Comparison of ENCODE assay signal across 25 mouse cellular contexts in genomic region chr10:99829974-99830373, GRCm38 (mm10).
DNase-seq lines count a peak whose midpoint lies in the region; ATAC-seq and TF ChIP-seq lines count a peak whose summit lies in the region.
"Had no signal": no experiment of that assay in that cellular context is flagged by ENCODE, and none has a peak within 500 bp of the region (broad histone marks: within the 10 kb centered on the region; RNA-seq: fewer than 3 reads in every experiment).

No protein-coding gene starts in this region.

- H3K9me3 ChIP-seq in embryonic facial prominence, embryonic 14.5 days (ENCODE audit: control insufficient read depth, low read length): no peaks in the 10 kb centered on the region
- no peaks in the 10 kb centered on the region for H3K9me3 ChIP-seq in embryonic facial prominence, embryonic 10.5 days
- no peaks in the 10 kb centered on the region for H3K9me3 ChIP-seq in hindbrain, embryonic 16.5 days (ENCODE audit: control insufficient read depth, low read length)
- no peaks in the 10 kb centered on the region for H3K9me3 ChIP-seq in hindbrain, embryonic 12.5 days (replicated peaks)
- H3K9me3 ChIP-seq in forebrain, postnatal 0 days (ENCODE audit: low read length): no peaks in the 10 kb centered on the region
- H3K9me3 ChIP-seq: heart, embryonic 12.5 days; limb, embryonic 12.5 days; liver, embryonic 15.5 days had no signal

- 75% methylated on average over 3 of the region's 3 CpGs for WGBS in embryonic facial prominence, embryonic 14.5 days
- 93% methylated on average over 3 of the region's 3 CpGs for WGBS in embryonic facial prominence, embryonic 10.5 days
- WGBS in hindbrain, embryonic 16.5 days: 75% methylated on average over 3 of the region's 3 CpGs
- 84% methylated on average over 3 of the region's 3 CpGs for WGBS in hindbrain, embryonic 12.5 days
- 66% methylated on average over 3 of the region's 3 CpGs for WGBS in forebrain, postnatal 0 days

- no peak overlapping the region for H3K4me3 ChIP-seq in embryonic facial prominence, embryonic 14.5 days (ENCODE audit: low read depth, low read length)
- no peak overlapping the region for H3K4me3 ChIP-seq in embryonic facial prominence, embryonic 10.5 days
- H3K4me3 ChIP-seq in hindbrain, embryonic 16.5 days (ENCODE audit: low read length): no peak overlapping the region
- no peak overlapping the region for H3K4me3 ChIP-seq in hindbrain, embryonic 12.5 days
- H3K4me3 ChIP-seq in forebrain, postnatal 0 days (ENCODE audit: low read depth, low read length): no peak overlapping the region
- H3K4me3 ChIP-seq: gastrocnemius, adult 2 months; heart, adult 2 months; heart, embryonic 12.5 days; left cerebral cortex, adult 2 months; limb, embryonic 12.5 days; liver, embryonic 15.5 days had no signal

- no peaks in the 10 kb centered on the region for H3K4me1 ChIP-seq in embryonic facial prominence, embryonic 14.5 days (ENCODE audit: control insufficient read depth, insufficient read depth, low read length)
- no peaks in the 10 kb centered on the region for H3K4me1 ChIP-seq in embryonic facial prominence, embryonic 10.5 days
- H3K4me1 ChIP-seq in hindbrain, embryonic 16.5 days (ENCODE audit: control insufficient read depth, insufficient read depth, low read depth, low read length): no peaks in the 10 kb centered on the region
- H3K4me1 ChIP-seq in hindbrain, embryonic 12.5 days: no peaks in the 10 kb centered on the region
- H3K4me1 ChIP-seq in forebrain, postnatal 0 days (ENCODE audit: insufficient read depth): no peaks in the 10 kb centered on the region
- H3K4me1 ChIP-seq: limb, embryonic 12.5 days; liver, embryonic 15.5 days had no signal

- H3K36me3 ChIP-seq in embryonic facial prominence, embryonic 14.5 days (ENCODE audit: control insufficient read depth, insufficient read depth, low read length): no peaks in the 10 kb centered on the region
- no peaks in the 10 kb centered on the region for H3K36me3 ChIP-seq in embryonic facial prominence, embryonic 10.5 days (replicated peaks)
- H3K36me3 ChIP-seq in hindbrain, embryonic 16.5 days (ENCODE audit: control insufficient read depth, insufficient read depth, low read length): no peaks in the 10 kb centered on the region
- no peaks in the 10 kb centered on the region for H3K36me3 ChIP-seq in hindbrain, embryonic 12.5 days
- no peaks in the 10 kb centered on the region for H3K36me3 ChIP-seq in forebrain, postnatal 0 days (ENCODE audit: insufficient read depth)
- H3K36me3 ChIP-seq: G1E; heart, embryonic 12.5 days; limb, embryonic 12.5 days; liver, embryonic 15.5 days had no signal

- no peak overlapping the region for H3K4me2 ChIP-seq in embryonic facial prominence, embryonic 14.5 days (ENCODE audit: low read depth, low read length)
- no peak overlapping the region for H3K4me2 ChIP-seq in hindbrain, embryonic 16.5 days (ENCODE audit: low read length)
- no peak overlapping the region for H3K4me2 ChIP-seq in hindbrain, embryonic 12.5 days (replicated peaks)
- H3K4me2 ChIP-seq in forebrain, postnatal 0 days (ENCODE audit: low read depth): no peak overlapping the region
- H3K4me2 ChIP-seq: heart, embryonic 12.5 days; limb, embryonic 12.5 days; liver, embryonic 15.5 days; lung, embryonic 14.5 days had no signal

- DNase-seq in embryonic facial prominence, embryonic 14.5 days (ENCODE audit: low spot score): peak; percentile 19
- no peak for DNase-seq in embryonic facial prominence, embryonic 10.5 days (ENCODE audit: low spot score)
- DNase-seq in NIH3T3 (ENCODE audit: low read depth): peak; percentile 32
- DNase-seq in forebrain, postnatal 0 days: peak; percentile 19
- no peak for DNase-seq in adrenal gland, postnatal 25 days
- no peak for DNase-seq in layer of hippocampus, postnatal 25 days (ENCODE audit: extremely low spot score in 1 of 2, low spot score in 1 of 2)
- DNase-seq: adrenal gland, postnatal 36 days; cerebellum, adult 2 months; cerebellum, postnatal 14 days; gastrocnemius, adult 2 months; heart, adult 2 months; heart, postnatal 4 days; kidney, postnatal 14 days; lung, embryonic 14.5 days; lung, postnatal 14 days; thymus, adult 2 months; thymus, postnatal 36 days had no signal

- no peak overlapping the region for H3K9ac ChIP-seq in embryonic facial prominence, embryonic 14.5 days (ENCODE audit: low read depth, low read length)
- no peak overlapping the region for H3K9ac ChIP-seq in hindbrain, embryonic 16.5 days (ENCODE audit: low read depth, low read length)
- H3K9ac ChIP-seq in hindbrain, embryonic 12.5 days: no peak overlapping the region
- no peak overlapping the region for H3K9ac ChIP-seq in forebrain, postnatal 0 days
- H3K9ac ChIP-seq: heart, embryonic 12.5 days; limb, embryonic 12.5 days; liver, embryonic 15.5 days; lung, embryonic 14.5 days had no signal

- H3K27me3 ChIP-seq in embryonic facial prominence, embryonic 14.5 days (replicated peaks; ENCODE audit: control insufficient read depth, insufficient read depth, low read length): no peaks in the 10 kb centered on the region
- H3K27me3 ChIP-seq in embryonic facial prominence, embryonic 10.5 days (replicated peaks; ENCODE audit: low read depth, poor library complexity, severe bottlenecking): no peaks in the 10 kb centered on the region
- no peaks in the 10 kb centered on the region for H3K27me3 ChIP-seq in hindbrain, embryonic 16.5 days (replicated peaks; ENCODE audit: control insufficient read depth, insufficient read depth, low read length)
- no peaks in the 10 kb centered on the region for H3K27me3 ChIP-seq in hindbrain, embryonic 12.5 days
- no peaks in the 10 kb centered on the region for H3K27me3 ChIP-seq in forebrain, postnatal 0 days (ENCODE audit: insufficient read depth, low read length)
- H3K27me3 ChIP-seq: heart, embryonic 12.5 days; limb, embryonic 12.5 days; liver, embryonic 15.5 days had no signal

- no peak for ATAC-seq in embryonic facial prominence, embryonic 14.5 days (ENCODE audit: low read depth)
- ATAC-seq in hindbrain, embryonic 16.5 days: peak; percentile 70; the same call in 1 of the 2 replicates
- no peak; the same call in 1 of the 2 replicates for ATAC-seq in hindbrain, embryonic 12.5 days (ENCODE audit: low FRiP score)
- no peak for ATAC-seq in forebrain, postnatal 0 days
- ATAC-seq: intestine, postnatal 0 days had no signal

- TF ChIP-seq CTCF in forebrain, postnatal 0 days (IDR thresholded peaks at IDR 0.05; ENCODE audit: low read depth): no peak

- H3K27ac ChIP-seq in embryonic facial prominence, embryonic 14.5 days (replicated peaks; ENCODE audit: low read depth, low read length): no peak overlapping the region
- H3K27ac ChIP-seq in embryonic facial prominence, embryonic 10.5 days (replicated peaks): no peak overlapping the region
- no peak overlapping the region for H3K27ac ChIP-seq in hindbrain, embryonic 16.5 days (ENCODE audit: low read depth, low read length)
- H3K27ac ChIP-seq in hindbrain, embryonic 12.5 days: no peak overlapping the region
- no peak overlapping the region for H3K27ac ChIP-seq in forebrain, postnatal 0 days (ENCODE audit: low read depth, low read length)
- H3K27ac ChIP-seq: gastrocnemius, adult 2 months; heart, adult 2 months; left cerebral cortex, adult 2 months; limb, embryonic 12.5 days; liver, embryonic 15.5 days had no signal

Comparison
In these comparisons a context has a peak if more than half of its experiments do, and no peak if none do; other contexts are left out.
1. DNase-seq: peak in embryonic facial prominence, embryonic 14.5 days (single experiment), NIH3T3 (single experiment) and forebrain, postnatal 0 days (single experiment); none in embryonic facial prominence, embryonic 10.5 days (single experiment), adrenal gland, postnatal 25 days (single experiment) and layer of hippocampus, postnatal 25 days (0 of 2).